Mouse (Mus musculus): ENCODE data around the gene Itsn1.

DNA sequence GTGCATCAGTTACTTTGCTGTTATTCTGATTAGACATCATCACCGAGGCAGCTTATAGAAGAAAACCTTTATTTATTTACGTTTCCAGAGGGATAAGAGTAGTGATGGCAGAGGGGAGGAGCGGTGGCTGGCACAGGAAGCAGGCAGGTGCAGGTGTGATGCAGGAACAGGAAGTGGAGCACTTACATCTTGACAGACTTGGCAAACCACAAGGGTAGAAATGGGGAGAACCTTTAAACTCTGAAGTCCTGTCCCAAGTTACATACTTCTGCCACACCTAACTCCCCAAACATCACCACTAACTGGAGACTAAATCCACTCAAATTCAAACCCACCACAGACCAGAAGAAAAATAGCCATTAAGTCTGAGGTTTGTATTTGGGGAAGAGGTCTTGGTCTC lies 51.7 kb downstream of the Itsn1 start:
- TF ChIP-seq CTCF (IDR thresholded peaks at IDR 0.05; ENCODE audit: insufficient read depth, low read depth, low read length) (no peak), POLR2A (IDR thresholded peaks at IDR 0.05; ENCODE audit: insufficient read depth, low read depth, low read length) (no peak)
